Mouse (Mus musculus) NIH3T3 (cell line): ENCODE measurements around the gene Slc11a1.

ENCODE experiments used
- DNase-seq: peaks from one replicate; pipeline ENCODE4 v3.0.0-alpha.2; 2012; ENCODE audit warnings: low read depth

Slc11a1 gene

DNA sequence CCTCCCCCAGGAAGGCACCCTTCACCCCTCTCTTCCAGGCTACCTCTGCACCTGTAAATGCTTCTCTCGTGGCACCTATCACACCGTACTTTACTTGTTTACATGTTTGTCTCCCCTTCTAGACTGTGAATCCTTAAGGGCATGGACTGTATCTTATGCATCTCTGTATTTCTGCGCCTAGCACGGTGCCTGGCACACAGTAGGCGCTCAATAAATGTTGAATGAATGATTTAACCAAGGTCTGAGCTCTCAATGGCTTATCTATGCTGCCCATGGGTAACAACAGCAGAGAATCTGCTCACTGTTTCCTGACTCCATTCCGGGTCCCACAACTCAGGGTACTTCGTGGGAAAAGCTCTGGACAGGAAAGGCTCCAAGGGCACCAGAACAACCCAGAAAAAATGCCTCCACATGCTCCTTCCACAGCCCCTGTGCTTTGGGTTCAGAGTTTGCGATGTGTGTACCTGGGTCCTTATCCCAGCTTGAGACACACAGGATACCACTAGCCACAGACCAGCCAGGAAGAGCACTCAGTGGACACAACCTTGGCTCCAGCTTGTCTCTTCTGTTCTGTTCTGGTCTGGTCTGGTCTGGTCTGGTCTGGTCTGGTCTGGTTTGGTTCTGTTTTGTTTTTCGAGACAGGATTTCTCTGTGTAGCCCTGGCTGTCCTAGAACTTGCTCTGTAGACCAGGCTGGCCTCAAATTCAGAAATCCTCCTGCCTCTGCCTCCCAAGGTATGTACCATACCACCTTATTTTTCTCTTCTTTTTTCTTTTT is 21.4 kb upstream of the Slc11a1 start:
- DNase-seq = no peak

DNA sequence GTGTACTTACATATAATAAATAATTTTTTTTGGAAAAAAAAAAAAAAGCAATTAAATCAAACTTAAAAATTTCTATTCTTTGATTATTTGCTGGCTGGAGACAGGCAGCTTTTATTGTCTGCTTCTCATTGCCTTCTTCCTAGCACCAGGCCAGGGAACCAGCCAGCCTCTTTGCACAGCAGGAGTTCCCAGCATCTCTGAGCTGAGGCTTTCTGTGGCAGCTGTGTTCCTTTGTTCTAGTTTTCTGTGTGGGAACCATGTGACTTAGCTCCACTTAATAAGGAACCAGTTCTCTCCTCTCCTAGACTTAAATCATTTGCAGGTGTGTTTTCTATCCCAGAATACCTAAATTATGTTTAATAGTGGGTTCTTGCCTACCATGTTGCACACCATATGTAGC is 17.5 kb upstream of the Slc11a1 start:
- no peak for DNase-seq

DNA sequence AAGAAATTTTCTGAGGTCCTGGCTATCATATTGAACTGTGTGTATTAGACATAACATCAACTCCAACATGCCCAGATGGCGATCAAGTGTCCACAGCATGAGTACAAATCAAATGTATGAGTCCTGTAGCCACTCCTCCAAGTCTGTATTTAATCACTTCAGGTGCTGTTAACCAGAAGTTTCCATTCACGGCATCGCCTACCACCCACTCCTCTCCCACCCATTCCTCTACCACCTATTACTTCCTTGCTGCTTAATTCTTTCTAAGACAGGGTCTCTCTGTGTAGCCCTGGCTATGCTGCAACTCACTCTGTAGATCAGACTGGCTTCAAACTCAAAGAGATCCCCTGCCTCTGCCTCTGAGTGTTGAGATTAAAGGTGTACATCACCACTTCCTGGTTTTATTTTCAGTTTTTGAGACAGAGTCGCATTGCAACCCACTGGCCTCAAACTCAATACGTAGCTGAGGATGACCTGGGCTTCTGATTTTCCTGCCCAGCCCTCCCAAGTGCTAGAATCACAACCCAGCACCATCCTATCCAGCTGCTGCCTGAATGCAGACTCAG is 15.0 kb upstream of the Slc11a1 start:
- no peak for DNase-seq

DNA sequence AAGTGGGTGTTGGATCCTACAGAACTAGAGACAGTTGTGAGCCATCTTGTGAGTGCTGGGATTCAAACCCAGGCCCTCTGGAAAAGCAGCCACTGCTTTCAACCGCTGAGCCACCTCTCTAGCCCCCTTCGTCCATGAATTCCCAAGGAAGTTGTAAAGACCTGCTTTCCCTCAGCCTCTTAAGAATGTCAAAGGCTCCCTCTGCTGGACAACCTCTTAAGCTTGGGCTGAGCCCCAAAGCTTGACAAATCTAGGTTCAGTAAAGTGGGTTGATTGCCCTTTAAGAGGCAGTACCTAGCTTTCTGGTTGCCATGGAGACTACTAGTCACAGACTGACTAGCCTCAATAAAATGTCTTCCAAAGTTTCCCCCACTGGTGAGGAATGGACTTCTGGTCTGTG is 13.2 kb upstream of the Slc11a1 start, which contains the start of gene Catip:
Gene Catip, plus strand, starts transcription at position 297 of the 400 bp plus-strand sequence.
- DNase-seq = peak; percentile 97

DNA sequence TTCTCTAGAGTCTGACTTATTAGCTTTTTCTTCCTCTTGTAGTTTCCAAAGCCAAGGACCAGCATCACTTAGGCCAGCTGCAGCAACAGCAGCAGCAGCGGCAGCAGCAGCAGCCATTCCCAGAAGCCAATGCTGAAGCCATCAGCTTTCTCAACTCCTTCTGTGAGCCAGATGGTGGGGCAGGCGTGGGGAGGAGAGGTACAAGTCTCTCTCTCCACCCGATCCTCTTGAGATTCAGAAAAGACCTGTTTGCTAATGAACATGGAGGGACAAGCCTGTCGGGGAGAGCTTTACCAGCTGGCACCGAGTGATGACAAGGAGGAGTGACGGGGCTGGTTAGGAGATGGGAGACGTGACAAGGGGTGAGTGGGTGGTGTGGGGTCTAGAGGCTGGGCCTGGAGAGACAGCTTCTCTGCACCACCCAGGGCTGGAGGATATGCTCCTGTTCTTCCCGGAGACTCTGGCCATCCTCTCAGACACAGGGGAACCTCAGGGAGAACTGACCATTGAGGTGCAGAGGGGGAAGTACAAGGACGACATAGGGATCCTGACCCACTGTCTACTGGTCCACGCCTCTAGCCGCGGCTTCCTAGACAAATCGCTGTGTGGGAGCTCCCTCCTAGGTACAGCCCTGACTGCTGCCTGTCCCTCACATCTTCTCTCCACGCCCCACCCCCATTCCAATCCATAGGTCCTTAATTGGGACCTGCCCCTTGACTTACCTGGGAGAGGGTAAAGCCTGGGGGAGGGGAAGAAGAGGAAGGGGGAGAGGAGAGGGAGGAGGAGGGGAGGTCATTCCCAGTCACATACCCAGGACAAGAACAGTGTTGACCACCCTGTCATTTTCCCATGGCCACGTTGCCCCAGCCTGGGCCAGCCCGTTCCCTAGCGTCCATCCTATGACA is 12.4 kb upstream of the Slc11a1 start:
- no peak for DNase-seq

DNA sequence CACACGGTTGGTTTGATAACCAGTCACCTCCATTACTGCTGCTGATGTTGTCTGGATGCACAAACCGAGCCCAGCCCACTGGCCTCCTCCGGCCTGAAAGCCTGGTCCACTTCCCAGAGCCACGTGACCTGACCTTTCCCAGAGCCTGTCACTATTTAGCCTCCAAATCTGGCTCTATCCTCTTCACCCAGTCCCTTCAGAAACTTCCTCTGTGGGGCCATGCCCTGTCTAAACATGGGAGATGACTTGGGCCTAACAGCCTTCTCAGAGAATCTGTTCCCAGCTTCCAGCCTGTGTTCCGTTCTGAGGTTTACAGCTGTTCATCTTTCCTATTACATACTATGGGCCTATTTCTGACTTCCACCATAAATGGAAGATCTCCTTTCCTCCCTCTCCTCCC is 11.6 kb upstream of the Slc11a1 start:
- DNase-seq = no peak

DNA sequence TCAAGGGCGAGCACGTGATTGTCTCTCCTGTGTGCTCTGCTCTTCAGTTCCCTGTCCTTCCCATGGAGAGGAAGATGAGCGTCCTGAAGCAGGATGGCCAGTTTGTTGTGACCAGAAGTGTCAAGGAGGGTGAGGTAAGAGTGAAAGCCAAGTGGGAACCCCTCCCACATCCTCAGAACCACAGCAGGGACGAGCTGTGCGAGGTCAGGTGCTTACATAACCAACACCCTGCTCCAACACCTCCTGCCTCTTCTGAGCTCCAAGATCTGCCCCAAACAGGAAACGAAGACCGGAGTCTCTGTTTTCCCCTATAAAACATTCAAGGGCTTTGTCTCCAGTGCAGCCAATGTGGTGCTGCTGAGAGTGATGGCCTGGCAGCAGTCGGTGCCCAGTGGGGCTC is 10.7 kb upstream of the Slc11a1 start:
- DNase-seq = no peak

DNA sequence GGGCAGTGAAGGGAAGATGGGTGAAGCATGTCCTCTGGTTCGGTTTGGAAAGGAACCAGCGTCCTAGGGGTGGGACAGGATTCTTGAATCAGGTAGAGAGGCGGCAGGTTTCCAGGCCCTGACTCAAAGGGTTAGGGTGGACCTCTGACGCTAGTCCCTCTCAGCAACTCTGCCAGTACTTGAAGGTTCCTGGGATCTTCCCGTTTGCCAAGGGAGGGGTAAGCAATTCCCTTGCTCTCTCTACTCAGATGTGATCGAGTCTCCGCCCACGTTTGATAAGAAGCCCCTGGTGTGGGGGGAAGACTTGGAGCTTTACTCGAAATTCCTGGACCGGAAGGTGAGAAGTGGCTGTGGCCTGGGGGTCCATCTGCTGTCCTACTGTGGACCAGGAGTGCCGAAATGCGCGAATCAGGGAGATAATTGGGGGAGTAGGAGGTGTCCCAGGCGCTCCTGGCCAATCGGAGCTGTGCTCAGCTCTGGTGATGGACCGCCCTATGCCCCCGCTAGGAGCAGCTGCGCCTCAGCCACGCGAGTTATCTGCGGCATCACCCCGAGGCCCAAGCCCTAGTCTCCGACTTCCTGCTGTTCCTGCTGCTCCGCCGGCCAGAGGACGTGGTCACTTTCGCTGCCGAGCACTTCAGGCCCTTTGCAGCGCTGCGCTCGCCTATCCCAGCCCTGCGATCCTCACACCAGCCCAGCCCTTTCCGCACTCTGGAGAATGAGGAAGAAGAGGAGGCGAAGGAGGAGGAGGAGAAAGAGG is 6.9 kb upstream of the Slc11a1 start:
- DNase-seq = no peak

DNA sequence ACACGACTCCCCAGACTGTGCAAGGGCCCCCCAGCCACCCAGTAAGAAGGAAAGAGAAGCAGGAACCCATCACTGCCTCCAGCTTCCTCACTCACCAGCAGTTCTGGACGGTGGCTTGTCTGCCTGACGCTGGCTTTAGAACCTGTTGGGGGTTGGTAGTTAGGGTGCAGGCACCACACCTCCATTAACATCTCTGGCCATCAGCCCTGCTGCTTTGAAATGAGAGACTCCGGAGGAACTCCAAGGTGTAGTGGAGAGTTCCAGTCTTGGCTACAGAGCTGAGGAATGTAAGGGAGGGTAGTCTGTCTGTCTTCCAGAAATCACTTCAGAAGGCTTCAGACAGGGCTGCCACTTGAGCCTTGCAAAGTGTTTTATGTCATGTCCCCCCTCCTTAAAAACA is 5.0 kb upstream of the Slc11a1 start:
- DNase-seq = no peak

DNA sequence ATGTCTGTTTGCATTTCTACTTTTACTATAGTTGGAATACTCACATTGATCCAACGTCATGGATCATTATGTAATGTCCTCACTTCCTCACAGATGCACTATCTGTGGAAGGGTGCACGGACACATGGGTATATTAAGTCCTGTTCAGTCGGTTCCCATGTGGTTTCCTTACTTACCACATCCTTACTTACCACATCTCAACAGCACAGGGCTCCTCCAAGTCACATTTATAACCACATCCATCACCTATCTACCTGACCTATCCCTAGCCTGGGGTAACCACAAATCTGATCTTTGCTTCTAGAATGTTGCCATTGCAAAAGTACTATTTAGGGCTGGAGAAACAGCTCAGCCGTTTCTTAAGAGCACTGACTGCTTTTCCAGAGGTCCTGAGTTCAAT is 1.6 kb upstream of the Slc11a1 start:
- no peak for DNase-seq

DNA sequence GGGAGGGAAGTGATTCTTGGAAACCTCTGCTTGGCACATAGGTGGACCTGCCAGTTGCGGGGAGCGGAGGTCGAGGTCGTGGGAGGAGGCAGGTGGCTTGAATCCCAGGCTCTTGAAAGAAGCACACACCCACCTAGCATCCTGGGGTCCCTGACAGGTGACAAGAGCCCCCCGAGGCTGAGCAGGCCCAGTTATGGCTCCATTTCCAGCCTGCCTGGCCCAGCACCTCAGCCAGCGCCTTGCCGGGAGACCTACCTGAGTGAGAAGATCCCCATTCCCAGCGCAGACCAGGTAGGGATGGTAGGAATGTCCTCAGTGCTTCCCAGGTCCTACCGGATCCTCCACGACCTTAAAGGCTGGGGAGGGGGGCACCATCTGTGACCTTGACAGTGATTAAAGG is 566 bp downstream of the Slc11a1 start:
- DNase-seq = no peak

DNA sequence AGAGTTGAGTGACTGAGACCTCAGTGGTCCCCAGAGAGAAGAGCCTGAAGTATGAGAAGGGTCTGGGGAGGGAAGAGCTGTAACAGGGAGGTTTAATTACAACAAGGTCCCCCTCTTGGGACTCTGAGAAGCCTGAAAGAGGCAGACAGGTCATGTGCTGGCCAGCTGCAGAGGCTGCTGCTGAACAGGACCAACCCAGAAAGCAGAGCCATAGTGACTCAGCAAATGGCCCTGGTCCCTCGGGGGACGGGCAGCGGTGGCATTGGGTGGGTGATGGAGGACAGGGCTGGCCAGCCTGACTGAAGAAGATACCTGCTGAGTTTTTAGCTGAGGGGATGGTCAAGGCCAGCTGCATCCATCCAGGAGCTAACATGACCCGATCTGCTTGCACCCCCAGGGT is 1.4 kb downstream of the Slc11a1 start:
- no peak for DNase-seq

DNA sequence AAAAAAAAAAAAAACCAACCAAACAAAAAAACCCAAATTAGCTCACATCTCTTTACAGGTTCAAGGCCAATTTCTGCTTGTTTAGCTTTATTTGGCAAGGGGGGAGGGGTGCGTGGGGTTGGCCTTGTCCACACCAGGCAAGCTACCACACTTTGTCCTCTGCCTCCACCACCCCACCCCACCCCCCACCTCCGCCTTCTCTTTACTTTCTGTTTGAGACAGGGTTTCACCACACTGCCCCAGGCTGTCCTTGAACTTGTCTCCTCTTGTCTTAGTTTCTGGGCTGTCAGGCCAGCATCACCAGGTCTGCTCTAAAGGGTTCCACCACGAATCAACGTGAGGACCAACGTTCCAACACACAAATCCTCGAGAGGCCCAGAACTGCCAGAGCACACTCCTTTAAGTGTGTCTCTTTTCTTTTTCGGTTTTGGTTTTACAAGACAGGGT is 4.1 kb downstream of the Slc11a1 start:
- DNase-seq = no peak

DNA sequence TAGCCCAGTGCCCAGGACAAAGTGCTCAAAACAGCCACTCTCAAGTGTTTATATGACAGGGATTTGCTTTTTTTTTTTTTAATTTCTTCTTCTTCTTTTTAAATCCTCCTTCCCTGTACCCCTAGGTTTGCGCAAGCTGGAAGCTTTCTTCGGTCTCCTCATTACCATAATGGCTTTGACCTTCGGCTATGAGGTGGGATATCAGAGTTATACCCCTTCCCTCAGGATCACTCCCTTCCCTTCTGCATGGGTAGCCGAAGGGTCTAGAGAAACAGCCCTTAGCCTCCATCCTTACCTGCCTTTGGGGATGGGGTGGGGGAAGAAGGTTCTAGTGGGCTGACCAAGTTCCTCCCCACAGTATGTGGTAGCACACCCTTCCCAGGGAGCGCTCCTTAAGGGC is 5.5 kb downstream of the Slc11a1 start:
- no peak for DNase-seq

DNA sequence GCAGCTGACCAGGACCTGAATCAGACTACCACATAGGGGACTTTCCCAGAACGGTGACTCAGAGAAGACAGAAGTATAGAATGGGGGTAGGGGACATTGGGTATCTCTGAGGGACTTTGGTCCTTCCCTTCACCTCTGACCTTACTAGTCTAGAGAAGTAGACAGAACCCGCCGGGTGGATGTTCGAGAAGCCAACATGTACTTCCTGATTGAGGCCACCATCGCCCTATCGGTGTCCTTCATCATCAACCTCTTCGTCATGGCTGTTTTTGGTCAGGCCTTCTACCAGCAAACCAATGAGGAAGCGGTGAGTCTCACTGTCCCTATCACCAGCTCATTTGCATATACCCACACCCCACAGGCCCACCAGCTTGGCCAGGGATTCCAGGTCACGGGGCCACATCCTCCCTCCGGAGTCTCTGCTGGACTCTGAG is 6.6 kb downstream of the Slc11a1 start:
- DNase-seq = no peak

DNA sequence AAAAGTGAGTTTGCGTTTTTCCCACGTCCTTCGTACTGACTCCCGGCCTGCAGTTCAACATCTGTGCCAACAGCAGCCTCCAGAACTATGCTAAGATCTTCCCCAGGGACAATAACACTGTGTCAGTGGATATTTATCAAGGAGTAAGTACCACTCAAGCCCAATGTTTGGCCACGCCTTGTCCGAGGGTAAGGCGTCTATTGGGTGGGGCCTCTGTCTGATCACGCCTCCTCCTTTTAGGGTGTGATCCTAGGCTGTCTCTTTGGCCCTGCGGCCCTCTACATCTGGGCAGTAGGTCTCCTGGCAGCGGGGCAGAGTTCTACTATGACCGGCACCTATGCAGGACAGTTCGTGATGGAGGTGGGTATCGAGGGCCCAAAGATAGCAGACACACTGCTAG is 8.4 kb downstream of the Slc11a1 start:
- DNase-seq = no peak

DNA sequence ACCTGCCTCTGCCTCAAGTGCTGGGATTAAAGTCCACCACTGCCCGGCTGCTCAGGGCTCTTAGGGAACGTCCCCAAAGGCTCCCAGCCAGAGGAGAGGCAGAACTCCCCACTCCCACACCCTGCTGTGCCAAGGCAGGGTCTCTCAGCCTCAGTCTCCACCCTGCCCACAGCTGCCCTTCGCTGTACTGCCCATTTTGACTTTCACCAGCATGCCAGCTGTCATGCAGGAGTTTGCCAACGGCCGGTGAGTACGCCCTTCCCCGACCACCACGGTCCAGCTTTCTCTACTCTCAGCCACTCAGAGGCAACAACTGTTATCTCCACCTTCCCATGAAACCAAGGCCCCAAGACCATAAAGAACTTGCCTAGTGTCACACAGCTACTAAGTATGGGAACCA is 9.5 kb downstream of the Slc11a1 start:
- DNase-seq = no peak

DNA sequence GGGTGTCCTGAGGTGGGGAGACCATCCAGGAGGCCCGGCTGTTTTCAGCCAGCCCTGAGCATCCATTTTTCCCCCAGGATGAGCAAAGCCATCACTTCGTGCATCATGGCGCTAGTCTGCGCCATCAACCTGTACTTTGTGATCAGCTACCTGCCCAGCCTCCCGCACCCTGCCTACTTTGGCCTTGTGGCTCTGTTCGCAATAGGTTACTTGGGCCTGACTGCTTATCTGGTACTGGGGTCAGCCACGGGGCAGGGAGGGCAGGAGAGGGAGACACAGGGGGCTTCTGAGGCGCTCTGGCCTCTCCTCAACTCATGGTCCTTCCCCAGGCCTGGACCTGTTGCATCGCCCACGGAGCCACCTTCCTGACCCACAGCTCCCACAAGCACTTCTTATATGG is 10.1 kb downstream of the Slc11a1 start:
- no peak for DNase-seq

DNA sequence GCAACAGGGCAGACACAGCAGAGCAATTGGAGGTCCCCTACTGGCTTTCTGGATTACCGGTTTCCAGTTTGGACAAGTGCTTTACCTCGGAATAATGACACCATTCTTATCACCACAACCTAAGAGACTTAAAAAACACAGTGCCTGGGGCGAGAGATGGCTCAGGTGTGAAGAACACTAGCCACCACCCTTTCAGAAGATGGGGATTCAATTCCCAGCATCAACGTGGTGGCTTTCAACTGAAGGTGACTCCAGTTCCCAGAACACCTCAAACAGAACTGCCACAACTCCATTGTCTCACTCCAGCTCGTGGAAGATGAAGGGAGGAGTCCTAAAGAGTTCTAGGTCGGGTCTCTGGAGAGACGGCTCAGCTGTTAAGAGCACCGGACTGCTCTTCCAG is 10.5 kb downstream of the Slc11a1 start:
- no peak for DNase-seq

DNA sequence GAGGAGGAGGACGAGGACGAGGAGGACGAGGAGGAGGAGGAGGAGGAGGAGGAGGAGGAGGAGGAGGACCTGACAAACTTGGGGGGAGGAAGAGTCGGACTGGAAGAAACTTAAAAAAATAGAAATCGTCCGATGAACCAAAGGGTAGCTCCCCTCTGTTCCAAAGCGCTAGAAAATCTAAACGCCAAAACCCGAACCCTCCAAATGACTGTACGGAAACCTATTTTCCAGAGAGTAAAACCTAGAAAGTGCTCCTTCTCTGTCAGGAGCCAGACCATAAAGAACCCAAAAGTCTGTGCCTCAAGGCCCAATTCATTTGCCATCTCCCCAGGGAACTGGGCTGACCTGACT is 11.3 kb downstream of the Slc11a1 start:
- no peak for DNase-seq

DNA sequence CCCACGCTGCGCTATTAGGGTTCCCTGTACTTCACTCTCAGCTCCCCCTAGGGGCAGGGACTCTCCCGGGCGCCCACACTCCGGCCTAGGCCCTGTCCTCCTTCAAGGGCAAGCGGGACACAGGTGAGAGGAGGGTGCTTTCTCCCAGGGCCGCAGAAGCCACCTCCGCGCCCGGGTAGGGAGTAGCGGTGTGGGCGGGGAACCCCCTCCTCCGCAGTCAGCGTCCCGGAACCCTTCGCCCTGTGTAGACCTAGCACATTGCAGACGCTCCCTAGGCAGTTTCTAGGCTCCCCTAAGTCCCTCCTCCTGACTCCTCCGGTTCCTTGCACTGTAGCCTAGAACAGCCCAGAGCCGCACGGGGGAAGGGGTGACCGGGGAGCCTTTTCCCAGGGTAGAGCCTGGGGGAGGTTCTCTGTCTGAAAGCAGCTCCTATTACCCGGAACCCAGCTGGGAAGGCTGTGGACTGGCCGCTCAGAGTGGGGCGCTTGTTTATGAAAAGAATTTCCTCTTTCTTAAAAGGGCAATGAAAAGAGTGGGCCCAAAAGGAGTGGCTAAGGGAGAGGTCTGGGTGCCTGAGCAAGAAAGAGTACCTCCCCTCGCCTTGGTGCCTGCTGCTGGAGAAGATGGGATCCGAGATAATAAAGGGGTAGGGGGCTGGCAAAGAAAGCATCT is 11.9 kb downstream of the Slc11a1 start:
- peak; percentile 96 for DNase-seq
